Mouse (Mus musculus): Measurements from ENCODE around the gene Tatdn2.
A peak's percentile ranks its signal among the peaks of the same experiment; 100 is the strongest.
"Not testable (repeated sequence)": the region's sequence is repeated elsewhere in the genome, so short reads cannot be mapped to it uniquely, and the experiment has no call there.

Gene Tatdn2

GRCm38 (mm10) chr6:113672989-113673388, 23.9 kb upstream of the Tatdn2 start:
- no peak for DNase-seq

- no peak for DNase-seq
Observed at GRCm38 (mm10) chr6:113675234-113675633, 21.6 kb upstream of the Tatdn2 start.

GRCm38 (mm10) chr6:113675991-113676390, 20.9 kb upstream of the Tatdn2 start:
- DNase-seq: no peak

- no peak for DNase-seq
Observed at GRCm38 (mm10) chr6:113677070-113677734, 19.6 kb upstream of the Tatdn2 start.

GRCm38 (mm10) chr6:113678246-113679012, 18.4 kb upstream of the Tatdn2 start:
- no peak for DNase-seq

- no peak for DNase-seq
Observed at GRCm38 (mm10) chr6:113679993-113680566, 16.8 kb upstream of the Tatdn2 start.

GRCm38 (mm10) chr6:113681271-113681670, 15.6 kb upstream of the Tatdn2 start:
- DNase-seq: peak; percentile 72 to 75

- DNase-seq: no peak
Observed at GRCm38 (mm10) chr6:113683081-113683825, 13.6 kb upstream of the Tatdn2 start.

- peak; percentile 56 to 66 for DNase-seq
Observed at GRCm38 (mm10) chr6:113686551-113687125, 10.2 kb upstream of the Tatdn2 start.

- no peak for DNase-seq
Observed at GRCm38 (mm10) chr6:113690008-113690399, 6.8 kb upstream of the Tatdn2 start.

- no peak for DNase-seq
Observed at GRCm38 (mm10) chr6:113690400-113691083, 6.3 kb upstream of the Tatdn2 start.

GRCm38 (mm10) chr6:113691084-113691462, 5.8 kb upstream of the Tatdn2 start:
- no peak for DNase-seq

GRCm38 (mm10) chr6:113692661-113693133, 4.2 kb upstream of the Tatdn2 start:
- DNase-seq: no peak

- no peak for DNase-seq
Observed at GRCm38 (mm10) chr6:113693377-113693776, 3.5 kb upstream of the Tatdn2 start.

GRCm38 (mm10) chr6:113695203-113695602, 1.6 kb upstream of the Tatdn2 start:
- DNase-seq: no peak

GRCm38 (mm10) chr6:113695766-113696355, 989 bp upstream of the Tatdn2 start:
- DNase-seq: no peak

GRCm38 (mm10) chr6:113697222-113698205, 664 bp downstream of the Tatdn2 start:
- DNase-seq: no peak

GRCm38 (mm10) chr6:113712718-113713117, 15.9 kb downstream of the Tatdn2 start:
- no peak for DNase-seq

- DNase-seq: not testable (repeated sequence)
Observed at GRCm38 (mm10) chr6:113713389-113713788, 16.5 kb downstream of the Tatdn2 start.

- DNase-seq: no peak
Observed at GRCm38 (mm10) chr6:113714276-113714675, 17.4 kb downstream of the Tatdn2 start.

Data from cerebellum, postnatal 36 days (tissue).